Mouse (Mus musculus) lung, postnatal 0 days (tissue): ENCODE data around the gene BC052040.

Source experiments
- CTCF ChIP-seq: IDR thresholded peaks from 2 replicates; pipeline ENCODE4 v1.5.1; 2016; ENCODE audit warnings: antibody characterized with exemption, mild to moderate bottlenecking
- EP300 ChIP-seq: IDR thresholded peaks from 2 replicates; pipeline ENCODE4 v1.6.1; 2016; ENCODE audit warnings: antibody characterized with exemption, mild to moderate bottlenecking, control low read depth

- TF ChIP-seq CTCF (no peak), EP300 (no peak)
Observed at GRCm38 (mm10) chr2:115775488-115776217, 194.1 kb downstream of the BC052040 start.
